Mouse (Mus musculus): ENCODE measurements around the gene Uaca. TPM values are rescaled to one million over a fixed set of nuclear protein-coding genes. Genes with fewer than 3 reads are reported as not detected.

Gene Uaca
- total RNA-seq (2014; fragmentation: Nextera tagmentation) (not detected in 2 replicates), total RNA-seq (2017) (under 0.01 and 0.33 TPM in 2 replicates), polyA plus RNA-seq (2012) (not detected in 2 replicates)

GRCm38 (mm10) chr9:60794210-60794840 lies at the start of gene Uaca:
Uaca (plus strand) TSS chr9:60794542.
- DNase-seq (ENCODE audit: low spot score) (no peak), ATAC-seq (ENCODE audit: extremely low read depth, insufficient number of reproducible peaks, low FRiP score, poor library complexity, severe bottlenecking) (no peak)
- Histone ChIP-seq H3K4me3 (ENCODE audit: low read depth, low read length) (no peak within 1 kb of the TSS), H3K9me3 (replicated peaks) (no peaks in the 10 kb centered on the region), H3K4me1 (ENCODE audit: insufficient read depth, low read depth, low read length) (no peaks in the 10 kb centered on the region), H3K27me3 (ENCODE audit: insufficient read depth, low read length) (peaks cover 16% of the 10 kb centered on the region), H3K36me3 (replicated peaks) (no peaks in the 10 kb centered on the region)
- TF ChIP-seq TAL1 (conservative IDR thresholded peaks at IDR 0.05; ENCODE audit: low read depth, low read length) (no peak), GATA1 (IDR thresholded peaks at IDR 0.05; ENCODE audit: borderline replicate concordance, low read length) (no peak), CTCF (IDR thresholded peaks at IDR 0.05; ENCODE audit: low read depth, low read length) (no peak), POLR2AphosphoS5 (IDR thresholded peaks at IDR 0.05; ENCODE audit: insufficient replicate concordance, low read depth, low read length) (no peak), GATA2 (IDR thresholded peaks at IDR 0.05; ENCODE audit: borderline replicate concordance, low read depth, low read length) (no peak)

GRCm38 (mm10) chr9:60744971-60745370 lies 49.4 kb upstream of the Uaca start:
- Histone ChIP-seq H3K27me3 (ENCODE audit: insufficient read depth, low read length) (peaks cover 2% of the 10 kb centered on the region; the same call in 1 of the 2 replicates), H3K4me3 (ENCODE audit: low read depth, low read length) (no peak overlapping the region), H3K4me1 (ENCODE audit: insufficient read depth, low read depth, low read length) (no peaks in the 10 kb centered on the region), H3K36me3 (replicated peaks) (no peaks in the 10 kb centered on the region), H3K9me3 (replicated peaks) (0 out of 2 replicates have a peak, but pooled peaks cover 3% of the 10 kb centered on the region)
- no peak for TF ChIP-seq TAL1 (conservative IDR thresholded peaks at IDR 0.05; ENCODE audit: low read depth, low read length)
- TF ChIP-seq GATA1 (IDR thresholded peaks at IDR 0.05; ENCODE audit: borderline replicate concordance, low read length): no peak
- TF ChIP-seq GATA2 (IDR thresholded peaks at IDR 0.05; ENCODE audit: borderline replicate concordance, low read depth, low read length): no peak
- no peak for TF ChIP-seq POLR2AphosphoS5 (IDR thresholded peaks at IDR 0.05; ENCODE audit: insufficient replicate concordance, low read depth, low read length)
- no peak for DNase-seq (ENCODE audit: low spot score)
- no peak for ATAC-seq (ENCODE audit: extremely low read depth, insufficient number of reproducible peaks, low FRiP score, poor library complexity, severe bottlenecking)

- DNase-seq (ENCODE audit: low spot score): no peak
- Histone ChIP-seq H3K4me1 (ENCODE audit: insufficient read depth, low read depth, low read length) (no peaks in the 10 kb centered on the region), H3K4me3 (ENCODE audit: low read depth, low read length) (no peak overlapping the region), H3K27me3 (ENCODE audit: insufficient read depth, low read length) (peaks cover 4% of the 10 kb centered on the region; the same call in 1 of the 2 replicates), H3K9me3 (replicated peaks) (0 out of 2 replicates have a peak, but pooled peaks cover 3% of the 10 kb centered on the region), H3K36me3 (replicated peaks) (no peaks in the 10 kb centered on the region)
- no peak for TF ChIP-seq CTCF (IDR thresholded peaks at IDR 0.05; ENCODE audit: low read depth, low read length)
- no peak for TF ChIP-seq POLR2AphosphoS5 (IDR thresholded peaks at IDR 0.05; ENCODE audit: insufficient replicate concordance, low read depth, low read length)
- TF ChIP-seq TAL1 (conservative IDR thresholded peaks at IDR 0.05; ENCODE audit: low read depth, low read length): no peak
- TF ChIP-seq GATA2 (IDR thresholded peaks at IDR 0.05; ENCODE audit: borderline replicate concordance, low read depth, low read length): no peak
- no peak for TF ChIP-seq GATA1 (IDR thresholded peaks at IDR 0.05; ENCODE audit: borderline replicate concordance, low read length)
- ATAC-seq (ENCODE audit: extremely low read depth, insufficient number of reproducible peaks, low FRiP score, poor library complexity, severe bottlenecking): no peak
Observed at GRCm38 (mm10) chr9:60746561-60746960, 47.8 kb upstream of the Uaca start.

GRCm38 (mm10) chr9:60747672-60748071 lies 46.7 kb upstream of the Uaca start:
- TF ChIP-seq GATA2 (IDR thresholded peaks at IDR 0.05; ENCODE audit: borderline replicate concordance, low read depth, low read length) (no peak), POLR2AphosphoS5 (IDR thresholded peaks at IDR 0.05; ENCODE audit: insufficient replicate concordance, low read depth, low read length) (no peak), TAL1 (conservative IDR thresholded peaks at IDR 0.05; ENCODE audit: low read depth, low read length) (no peak), GATA1 (IDR thresholded peaks at IDR 0.05; ENCODE audit: borderline replicate concordance, low read length) (no peak), CTCF (IDR thresholded peaks at IDR 0.05; ENCODE audit: low read depth, low read length) (no peak)
- H3K9me3 ChIP-seq (replicated peaks): 0 out of 2 replicates have a peak, but pooled peaks cover 3% of the 10 kb centered on the region
- ATAC-seq (ENCODE audit: extremely low read depth, insufficient number of reproducible peaks, low FRiP score, poor library complexity, severe bottlenecking) (no peak), DNase-seq (ENCODE audit: low spot score) (no peak)
- H3K4me3 ChIP-seq (ENCODE audit: low read depth, low read length): no peak overlapping the region
- H3K36me3 ChIP-seq (replicated peaks): no peaks in the 10 kb centered on the region
- no peaks in the 10 kb centered on the region for H3K4me1 ChIP-seq (ENCODE audit: insufficient read depth, low read depth, low read length)
- H3K27me3 ChIP-seq (ENCODE audit: insufficient read depth, low read length): peaks cover 2% of the 10 kb centered on the region; the same call in 1 of the 2 replicates

- Histone ChIP-seq H3K27me3 (ENCODE audit: insufficient read depth, low read length) (peaks cover 2% of the 10 kb centered on the region; the same call in 1 of the 2 replicates), H3K4me1 (ENCODE audit: insufficient read depth, low read depth, low read length) (no peaks in the 10 kb centered on the region), H3K9me3 (replicated peaks) (0 out of 2 replicates have a peak, but pooled peaks cover 3% of the 10 kb centered on the region), H3K4me3 (ENCODE audit: low read depth, low read length) (no peak overlapping the region), H3K36me3 (replicated peaks) (no peaks in the 10 kb centered on the region)
- TF ChIP-seq TAL1 (conservative IDR thresholded peaks at IDR 0.05; ENCODE audit: low read depth, low read length) (no peak), GATA2 (IDR thresholded peaks at IDR 0.05; ENCODE audit: borderline replicate concordance, low read depth, low read length) (no peak), POLR2AphosphoS5 (IDR thresholded peaks at IDR 0.05; ENCODE audit: insufficient replicate concordance, low read depth, low read length) (no peak), CTCF (IDR thresholded peaks at IDR 0.05; ENCODE audit: low read depth, low read length) (no peak), GATA1 (IDR thresholded peaks at IDR 0.05; ENCODE audit: borderline replicate concordance, low read length) (no peak)
- ATAC-seq (ENCODE audit: extremely low read depth, insufficient number of reproducible peaks, low FRiP score, poor library complexity, severe bottlenecking) (no peak), DNase-seq (ENCODE audit: low spot score) (no peak)
Observed at GRCm38 (mm10) chr9:60748191-60748590, 46.2 kb upstream of the Uaca start.

GRCm38 (mm10) chr9:60749105-60749504 lies 45.2 kb upstream of the Uaca start:
- H3K9me3 ChIP-seq (replicated peaks): 0 out of 2 replicates have a peak, but pooled peaks cover 3% of the 10 kb centered on the region
- peaks cover 2% of the 10 kb centered on the region; the same call in 1 of the 2 replicates for H3K27me3 ChIP-seq (ENCODE audit: insufficient read depth, low read length)
- no peak for ATAC-seq (ENCODE audit: extremely low read depth, insufficient number of reproducible peaks, low FRiP score, poor library complexity, severe bottlenecking)
- no peak for DNase-seq (ENCODE audit: low spot score)
- no peak overlapping the region for H3K4me3 ChIP-seq (ENCODE audit: low read depth, low read length)
- TF ChIP-seq POLR2AphosphoS5 (IDR thresholded peaks at IDR 0.05; ENCODE audit: insufficient replicate concordance, low read depth, low read length) (no peak), TAL1 (conservative IDR thresholded peaks at IDR 0.05; ENCODE audit: low read depth, low read length) (no peak), GATA1 (IDR thresholded peaks at IDR 0.05; ENCODE audit: borderline replicate concordance, low read length) (no peak), CTCF (IDR thresholded peaks at IDR 0.05; ENCODE audit: low read depth, low read length) (no peak), GATA2 (IDR thresholded peaks at IDR 0.05; ENCODE audit: borderline replicate concordance, low read depth, low read length) (no peak)
- H3K36me3 ChIP-seq (replicated peaks): no peaks in the 10 kb centered on the region
- H3K4me1 ChIP-seq (ENCODE audit: insufficient read depth, low read depth, low read length): no peaks in the 10 kb centered on the region
